Mouse (Mus musculus): ENCODE results near the gene Cacna2d4. TPM values are rescaled to one million over a fixed set of nuclear protein-coding genes. Genes with fewer than 3 reads are reported as not detected.
"Not testable (repeated sequence)": the region's sequence is repeated elsewhere in the genome, so short reads cannot be mapped to it uniquely, and the experiment has no call there.

Gene Cacna2d4
- polyA plus RNA-seq, 1 experiment from 2014 or later: not detected

DNA sequence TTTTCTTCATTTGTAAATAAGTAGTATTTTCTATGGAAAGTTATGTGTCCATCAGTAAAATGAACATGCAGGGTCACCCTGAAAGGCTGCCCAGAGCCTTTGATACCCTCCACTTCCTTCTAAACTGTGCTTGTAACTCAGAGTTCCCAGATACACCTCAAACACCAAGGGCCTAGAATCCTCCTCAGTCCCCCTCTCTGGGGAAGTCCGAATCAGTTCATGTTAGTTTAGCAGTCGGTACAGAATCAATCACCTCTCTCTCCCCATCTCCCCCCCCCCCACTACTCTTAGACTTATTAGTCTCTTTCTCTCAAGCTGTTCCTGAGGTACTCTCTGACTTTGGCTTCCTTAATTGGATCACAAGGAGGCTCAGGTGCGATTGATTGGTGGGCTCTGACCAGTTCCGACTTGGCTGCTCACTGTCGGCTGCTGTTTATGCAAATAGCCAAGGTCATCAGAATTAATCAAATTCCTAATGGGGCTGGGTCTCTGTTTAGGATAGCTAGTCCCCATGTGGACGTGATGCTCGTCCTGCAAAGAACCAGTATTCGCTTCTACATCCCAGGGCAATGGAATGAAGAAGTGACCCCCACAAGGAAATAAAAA lies 36.9 kb upstream of the Cacna2d4 start:
- Histone ChIP-seq H3K9me3 (ENCODE audit: low read length) (no peaks in the 10 kb centered on the region), H3K27ac (ENCODE audit: low read length) (no peak overlapping the region), H3K9ac (replicated peaks; ENCODE audit: low read length) (no peak overlapping the region), H3K4me2 (replicated peaks; ENCODE audit: low read depth, low read length) (no peak overlapping the region), H3K27me3 (ENCODE audit: insufficient read depth, low read length) (no peaks in the 10 kb centered on the region), H3K36me3 (ENCODE audit: insufficient read depth, low read length) (peaks cover 7% of the 10 kb centered on the region; the same call in 1 of the 2 replicates), H3K4me3 (ENCODE audit: low read length) (no peak overlapping the region), H3K4me1 (ENCODE audit: insufficient read depth, low read length) (peaks cover 5% of the 10 kb centered on the region; the same call in 1 of the 2 replicates)
- WGBS: 58% methylated on average over 8 of the region's 8 CpGs
- ATAC-seq (ENCODE audit: low FRiP score, low TSS enrichment): no peak

DNA sequence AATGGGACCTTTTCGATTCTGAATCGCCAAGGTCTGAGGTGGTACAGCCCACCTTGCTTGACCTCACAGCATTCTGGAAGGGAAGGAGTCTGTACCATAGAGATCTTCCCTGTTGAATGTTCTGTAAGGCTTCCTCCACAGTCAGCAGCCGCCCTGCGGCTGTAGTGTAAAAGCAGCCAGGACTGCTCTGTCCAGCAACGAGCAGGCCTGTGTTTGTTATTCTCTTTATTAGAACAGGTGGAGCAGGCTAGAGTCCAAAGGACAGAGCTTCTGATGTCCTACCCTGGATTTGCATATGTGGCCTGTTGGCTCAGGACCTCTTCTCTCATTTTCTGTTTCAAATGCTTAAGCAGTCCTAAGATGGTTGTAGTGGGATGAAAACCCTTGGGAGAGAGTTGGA lies 36.0 kb upstream of the Cacna2d4 start:
- H3K4me2 ChIP-seq (replicated peaks; ENCODE audit: low read depth, low read length): no peak overlapping the region
- H3K27ac ChIP-seq (ENCODE audit: low read length): no peak overlapping the region
- no peaks in the 10 kb centered on the region for H3K27me3 ChIP-seq (ENCODE audit: insufficient read depth, low read length)
- no peak for ATAC-seq (ENCODE audit: low FRiP score, low TSS enrichment)
- peaks cover 7% of the 10 kb centered on the region; the same call in 1 of the 2 replicates for H3K36me3 ChIP-seq (ENCODE audit: insufficient read depth, low read length)
- no peaks in the 10 kb centered on the region for H3K9me3 ChIP-seq (ENCODE audit: low read length)
- H3K9ac ChIP-seq (replicated peaks; ENCODE audit: low read length): no peak overlapping the region
- peaks cover 5% of the 10 kb centered on the region; the same call in 1 of the 2 replicates for H3K4me1 ChIP-seq (ENCODE audit: insufficient read depth, low read length)
- H3K4me3 ChIP-seq (ENCODE audit: low read length): no peak overlapping the region
- WGBS: 68% methylated on average over 5 of the region's 5 CpGs

DNA sequence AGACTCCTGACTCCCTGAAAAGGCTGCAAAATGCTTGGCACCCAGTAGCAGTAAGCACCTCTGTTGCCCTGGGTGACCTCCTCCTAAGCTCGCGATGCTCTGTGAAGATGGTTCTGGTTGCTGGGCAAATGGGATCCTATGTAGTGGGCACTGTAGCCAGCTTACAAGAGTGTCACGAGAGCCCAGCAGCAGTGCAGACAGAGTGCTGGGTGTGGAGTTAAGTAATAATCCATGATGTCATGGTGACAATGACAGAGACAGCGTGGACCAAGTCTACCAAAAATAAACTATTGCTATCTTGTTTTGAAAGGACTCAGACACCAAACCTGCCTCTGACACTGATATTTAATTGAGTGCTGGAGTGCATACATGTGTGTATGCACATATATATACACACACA lies 34.8 kb upstream of the Cacna2d4 start:
- H3K9ac ChIP-seq (replicated peaks; ENCODE audit: low read length): no peak overlapping the region
- no peaks in the 10 kb centered on the region; the same call in 1 of the 2 replicates for H3K4me1 ChIP-seq (ENCODE audit: insufficient read depth, low read length)
- no peak overlapping the region for H3K4me3 ChIP-seq (ENCODE audit: low read length)
- no peak overlapping the region for H3K27ac ChIP-seq (ENCODE audit: low read length)
- 93% methylated on average over 4 of the region's 4 CpGs for WGBS
- H3K4me2 ChIP-seq (replicated peaks; ENCODE audit: low read depth, low read length): no peak overlapping the region
- H3K27me3 ChIP-seq (ENCODE audit: insufficient read depth, low read length): no peaks in the 10 kb centered on the region
- peaks cover 7% of the 10 kb centered on the region; the same call in 1 of the 2 replicates for H3K36me3 ChIP-seq (ENCODE audit: insufficient read depth, low read length)
- no peak for ATAC-seq (ENCODE audit: low FRiP score, low TSS enrichment)
- H3K9me3 ChIP-seq (ENCODE audit: low read length): no peaks in the 10 kb centered on the region

DNA sequence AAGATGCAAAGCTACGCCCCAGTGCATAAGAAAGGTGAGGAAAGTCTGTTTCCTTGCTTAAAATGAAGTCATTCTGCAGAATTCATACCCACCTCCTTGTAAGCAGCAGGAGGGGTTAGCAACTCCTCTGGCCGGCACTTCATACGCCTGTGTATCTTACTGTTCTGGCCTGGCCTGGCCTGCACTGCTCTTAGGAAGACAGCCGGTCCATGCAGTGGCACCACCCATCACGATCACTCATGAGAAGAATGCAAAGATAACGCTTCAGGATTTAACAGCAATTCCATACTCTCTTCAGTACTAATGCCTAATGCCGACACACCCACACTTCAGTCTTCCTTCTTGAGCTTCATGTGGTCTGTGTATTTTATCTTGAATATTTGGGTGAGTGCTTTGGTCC lies 32.0 kb upstream of the Cacna2d4 start:
- no peak overlapping the region for H3K4me3 ChIP-seq (ENCODE audit: low read length)
- 91% methylated on average over 7 of the region's 7 CpGs for WGBS
- no peak for ATAC-seq (ENCODE audit: low FRiP score, low TSS enrichment)
- H3K27me3 ChIP-seq (ENCODE audit: insufficient read depth, low read length): no peaks in the 10 kb centered on the region
- H3K4me2 ChIP-seq (replicated peaks; ENCODE audit: low read depth, low read length): no peak overlapping the region
- no peak overlapping the region for H3K9ac ChIP-seq (replicated peaks; ENCODE audit: low read length)
- no peak overlapping the region for H3K27ac ChIP-seq (ENCODE audit: low read length)
- peaks cover 7% of the 10 kb centered on the region; the same call in 1 of the 2 replicates for H3K36me3 ChIP-seq (ENCODE audit: insufficient read depth, low read length)
- H3K4me1 ChIP-seq (ENCODE audit: insufficient read depth, low read length): no peaks in the 10 kb centered on the region
- H3K9me3 ChIP-seq (ENCODE audit: low read length): no peaks in the 10 kb centered on the region

DNA sequence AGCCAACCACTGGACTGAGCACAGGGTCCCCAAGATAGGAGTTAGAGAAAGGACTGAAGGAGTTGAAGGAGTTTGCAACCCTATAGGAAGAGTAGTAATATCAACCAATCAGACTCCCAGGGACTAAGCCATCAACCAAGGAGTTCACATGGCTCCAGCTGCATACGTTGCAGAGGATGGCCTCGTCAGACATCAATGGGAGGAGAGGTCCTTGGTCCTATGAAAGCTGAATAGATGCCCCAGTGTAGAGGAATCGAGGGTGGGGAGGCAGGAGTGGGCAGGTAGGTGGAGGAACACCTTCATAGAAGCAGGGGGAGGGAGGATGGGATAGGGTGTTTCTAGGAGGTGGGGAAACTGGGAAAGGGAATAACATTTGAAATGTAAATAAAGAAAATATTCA lies 31.4 kb upstream of the Cacna2d4 start:
- Histone ChIP-seq H3K4me1 (ENCODE audit: insufficient read depth, low read length) (no peaks in the 10 kb centered on the region), H3K4me3 (ENCODE audit: low read length) (no peak overlapping the region), H3K27ac (ENCODE audit: low read length) (no peak overlapping the region), H3K9me3 (ENCODE audit: low read length) (no peaks in the 10 kb centered on the region), H3K9ac (replicated peaks; ENCODE audit: low read length) (no peak overlapping the region), H3K36me3 (ENCODE audit: insufficient read depth, low read length) (peaks cover 7% of the 10 kb centered on the region; the same call in 1 of the 2 replicates), H3K27me3 (ENCODE audit: insufficient read depth, low read length) (no peaks in the 10 kb centered on the region), H3K4me2 (replicated peaks; ENCODE audit: low read depth, low read length) (no peak overlapping the region)
- WGBS: 78% methylated on average over 3 of the region's 3 CpGs
- ATAC-seq (ENCODE audit: low FRiP score, low TSS enrichment): no peak

DNA sequence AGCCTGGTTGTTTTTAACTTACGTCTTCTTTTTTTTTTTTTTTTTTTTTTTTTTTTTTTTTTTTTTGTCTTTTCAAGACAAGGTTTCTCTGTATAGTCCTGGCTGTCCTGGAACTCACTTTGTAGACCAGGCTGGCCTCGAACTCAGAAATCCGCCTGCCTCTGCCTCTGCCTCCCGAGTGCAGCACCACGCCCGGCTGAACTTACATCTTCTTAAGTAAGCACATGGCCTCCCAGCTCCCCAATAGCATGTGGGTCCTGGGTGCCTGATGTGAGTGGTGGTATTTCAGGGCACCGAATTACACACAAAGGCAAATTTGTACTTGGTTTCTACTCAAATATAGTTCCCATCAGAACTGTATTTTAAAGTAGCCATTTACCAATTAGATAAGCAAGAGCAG lies 30.3 kb upstream of the Cacna2d4 start:
- H3K27me3 ChIP-seq (ENCODE audit: insufficient read depth, low read length); H3K9me3 ChIP-seq (ENCODE audit: low read length); H3K36me3 ChIP-seq (ENCODE audit: insufficient read depth, low read length); H3K27ac ChIP-seq (ENCODE audit: low read length); H3K4me3 ChIP-seq (ENCODE audit: low read length); H3K4me1 ChIP-seq (ENCODE audit: insufficient read depth, low read length); H3K9ac ChIP-seq (replicated peaks; ENCODE audit: low read length); ATAC-seq (ENCODE audit: low FRiP score, low TSS enrichment); H3K4me2 ChIP-seq (replicated peaks; ENCODE audit: low read depth, low read length): not testable (repeated sequence)
- WGBS: 91% methylated on average over 7 of the region's 7 CpGs

DNA sequence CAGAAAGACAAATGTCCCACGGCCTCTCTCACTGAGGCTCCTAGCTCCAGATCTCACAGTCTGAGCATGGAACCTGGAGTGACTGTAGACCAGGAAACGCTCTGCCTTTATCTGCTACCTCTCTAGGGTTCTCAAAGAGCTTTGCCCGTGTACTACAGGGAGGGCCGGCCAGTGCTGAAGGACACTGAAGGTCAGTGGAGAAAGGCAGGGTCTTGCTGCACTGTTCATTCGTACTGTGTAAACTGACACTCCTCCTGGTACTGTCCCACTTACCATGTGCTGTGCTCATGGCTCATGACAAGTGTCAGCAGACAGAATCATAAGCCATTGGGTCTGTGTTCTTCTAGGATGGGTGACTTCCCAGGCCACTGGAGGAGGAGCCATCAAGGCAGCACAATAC lies 23.0 kb upstream of the Cacna2d4 start:
- no peak for ATAC-seq (ENCODE audit: low FRiP score, low TSS enrichment)
- Histone ChIP-seq H3K9me3 (ENCODE audit: low read length) (no peaks in the 10 kb centered on the region), H3K4me3 (ENCODE audit: low read length) (no peak overlapping the region), H3K36me3 (ENCODE audit: insufficient read depth, low read length) (0 out of 2 replicates have a peak, but pooled peaks cover 10% of the 10 kb centered on the region), H3K4me2 (replicated peaks; ENCODE audit: low read depth, low read length) (no peak overlapping the region), H3K27me3 (ENCODE audit: insufficient read depth, low read length) (no peaks in the 10 kb centered on the region), H3K9ac (replicated peaks; ENCODE audit: low read length) (no peak overlapping the region), H3K4me1 (ENCODE audit: insufficient read depth, low read length) (no peaks in the 10 kb centered on the region), H3K27ac (ENCODE audit: low read length) (no peak overlapping the region)
- WGBS: 71% methylated on average over 5 of the region's 5 CpGs

DNA sequence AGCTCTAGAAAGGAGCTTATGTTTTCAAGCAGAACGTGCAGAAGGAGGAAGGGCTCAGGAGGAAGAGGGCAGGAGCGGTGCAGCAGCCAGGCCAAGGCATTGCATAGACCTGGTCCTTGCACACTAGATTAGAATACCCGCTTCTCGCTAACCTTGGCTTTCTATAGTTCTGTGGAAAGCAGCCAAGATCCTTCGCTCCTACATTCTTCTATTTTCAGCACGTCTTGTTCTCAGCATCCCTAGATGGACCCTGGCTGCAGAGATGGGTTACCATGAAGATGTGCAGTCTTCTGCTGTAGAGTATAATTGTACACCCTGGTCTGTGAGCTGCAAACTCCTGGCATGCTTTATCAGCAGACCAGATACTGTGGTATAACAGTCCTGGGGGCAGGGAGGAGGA lies 22.1 kb upstream of the Cacna2d4 start:
- H3K9ac ChIP-seq (replicated peaks; ENCODE audit: low read length): no peak overlapping the region
- 68% methylated on average over 6 of the region's 6 CpGs for WGBS

DNA sequence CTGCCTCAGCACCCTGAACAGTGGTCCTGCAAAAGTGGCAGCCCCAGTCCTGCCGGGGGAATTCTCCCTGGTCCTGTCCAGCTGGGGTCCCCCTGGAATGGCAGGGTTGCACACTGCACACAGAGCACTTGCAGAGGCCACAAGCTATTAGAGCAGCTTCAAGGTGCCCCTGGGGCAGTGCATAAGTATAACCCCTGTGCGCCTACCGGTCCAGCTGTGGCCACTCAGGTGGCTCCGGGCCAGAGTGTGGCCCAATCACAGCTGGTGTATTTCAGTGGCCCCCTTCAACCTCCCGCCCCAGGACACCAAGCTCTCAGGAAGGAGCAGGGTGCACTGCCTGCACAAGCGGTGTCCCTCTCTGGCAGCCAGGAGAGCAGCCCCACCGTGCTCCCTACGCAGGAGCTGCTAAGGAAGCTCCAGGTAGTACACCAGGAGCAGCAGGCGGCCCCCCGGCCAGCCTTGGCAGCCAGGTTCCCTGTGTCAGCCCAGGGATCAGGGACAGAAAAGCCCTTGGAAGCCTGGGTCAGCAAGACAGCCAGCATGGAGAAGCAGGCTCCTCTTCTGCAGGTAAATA lies 21.2 kb upstream of the Cacna2d4 start:
- no peak overlapping the region for H3K4me2 ChIP-seq (replicated peaks; ENCODE audit: low read depth, low read length)
- no peak overlapping the region for H3K27ac ChIP-seq (ENCODE audit: low read length)
- no peaks in the 10 kb centered on the region for H3K4me1 ChIP-seq (ENCODE audit: insufficient read depth, low read length)
- H3K36me3 ChIP-seq (ENCODE audit: insufficient read depth, low read length): 0 out of 2 replicates have a peak, but pooled peaks cover 10% of the 10 kb centered on the region
- no peak overlapping the region for H3K9ac ChIP-seq (replicated peaks; ENCODE audit: low read length)
- H3K9me3 ChIP-seq (ENCODE audit: low read length): no peaks in the 10 kb centered on the region
- peak; percentile 49; the same call in 1 of the 2 replicates for ATAC-seq (ENCODE audit: low FRiP score, low TSS enrichment)
- no peak overlapping the region for H3K4me3 ChIP-seq (ENCODE audit: low read length)
- 84% methylated on average over 10 of the region's 10 CpGs for WGBS
- no peaks in the 10 kb centered on the region for H3K27me3 ChIP-seq (ENCODE audit: insufficient read depth, low read length)

More for the DNA sequence above, 22.1 kb upstream of the Cacna2d4 start:
- H3K4me3 ChIP-seq (ENCODE audit: low read length): no peak overlapping the region
- no peak overlapping the region for H3K27ac ChIP-seq (ENCODE audit: low read length)
- 0 out of 2 replicates have a peak, but pooled peaks cover 10% of the 10 kb centered on the region for H3K36me3 ChIP-seq (ENCODE audit: insufficient read depth, low read length)
- ATAC-seq (ENCODE audit: low FRiP score, low TSS enrichment): 0 out of 2 replicates have a peak, but pooled peaks have one; percentile 49
- H3K4me2 ChIP-seq (replicated peaks; ENCODE audit: low read depth, low read length): no peak overlapping the region
- H3K9me3 ChIP-seq (ENCODE audit: low read length): no peaks in the 10 kb centered on the region
- no peaks in the 10 kb centered on the region for H3K4me1 ChIP-seq (ENCODE audit: insufficient read depth, low read length)
- no peaks in the 10 kb centered on the region for H3K27me3 ChIP-seq (ENCODE audit: insufficient read depth, low read length)

DNA sequence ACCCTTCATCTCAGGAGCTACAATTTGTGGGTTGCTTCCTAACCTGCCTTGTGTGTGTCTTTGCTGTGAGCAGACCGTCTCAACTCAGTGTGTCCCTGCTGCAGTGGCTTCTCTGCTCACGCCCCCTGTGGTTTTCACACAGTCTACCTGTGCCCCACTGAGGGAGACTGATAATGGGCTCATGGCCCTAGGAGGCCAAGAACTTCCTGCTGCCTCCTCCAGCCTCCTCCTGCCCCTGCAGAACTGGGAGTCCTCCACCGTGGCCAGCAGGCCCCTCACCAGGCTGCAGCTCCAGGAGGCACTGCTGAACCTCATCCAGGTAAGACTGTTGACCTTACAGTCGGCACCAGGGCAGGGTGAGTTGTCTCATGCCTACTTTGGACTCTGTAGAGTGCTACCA lies 18.7 kb upstream of the Cacna2d4 start:
- Histone ChIP-seq H3K4me3 (ENCODE audit: low read length) (no peak overlapping the region), H3K36me3 (ENCODE audit: insufficient read depth, low read length) (0 out of 2 replicates have a peak, but pooled peaks cover 10% of the 10 kb centered on the region), H3K9ac (replicated peaks; ENCODE audit: low read length) (no peak overlapping the region), H3K27me3 (ENCODE audit: insufficient read depth, low read length) (no peaks in the 10 kb centered on the region), H3K9me3 (ENCODE audit: low read length) (no peaks in the 10 kb centered on the region), H3K4me1 (ENCODE audit: insufficient read depth, low read length) (no peaks in the 10 kb centered on the region), H3K27ac (ENCODE audit: low read length) (no peak overlapping the region), H3K4me2 (replicated peaks; ENCODE audit: low read depth, low read length) (no peak overlapping the region)
- WGBS: 77% methylated on average over 4 of the region's 4 CpGs
- no peak for ATAC-seq (ENCODE audit: low FRiP score, low TSS enrichment)
